Mouse (Mus musculus) C3H10T1/2 (cell line): Measurements from ENCODE around the gene Col4a5. TPM values are rescaled to one million over a fixed set of nuclear protein-coding genes. Genes with fewer than 3 reads are reported as not detected.

Experiments used
- polyA plus RNA-seq, 2 experiments: library from polyadenylated mRNA; unstranded; fragments of >200 nt; fragmentation: generic; extraction: Trizol; gene quantifications; one replicate each; pipeline ENCODE4 v1.2.1; 2012; ENCODE audit warnings: missing spikeins in 2 of 2

The Col4a5 gene
- polyA plus RNA-seq: 10 to 100 TPM in 1 of 2 experiments, under 1 TPM in 1; 0.82 to 26.7 TPM

DNA sequence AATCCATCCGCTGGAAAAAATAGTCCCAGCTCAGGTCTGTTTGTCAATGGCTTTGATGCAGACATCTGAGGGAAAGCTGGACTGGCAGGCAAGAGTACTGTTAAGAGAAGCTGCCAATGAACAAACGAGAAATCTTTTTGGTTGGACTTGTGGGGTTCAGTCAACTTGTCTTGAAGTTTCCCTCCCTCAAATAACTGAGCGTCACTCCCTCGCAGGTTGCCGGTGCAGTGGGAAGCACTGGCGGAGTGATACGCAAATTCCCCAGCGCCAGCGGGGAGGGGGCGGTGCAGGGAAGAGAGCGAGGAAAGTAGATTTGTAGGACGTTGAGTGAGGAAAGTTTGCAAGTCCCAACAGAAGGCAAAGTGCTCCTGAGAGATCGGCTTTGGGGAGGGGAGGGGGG is at the start of gene Col4a5:
Col4a5 (plus strand) TSS at position 276 of the 400 bp plus-strand sequence.

DNA sequence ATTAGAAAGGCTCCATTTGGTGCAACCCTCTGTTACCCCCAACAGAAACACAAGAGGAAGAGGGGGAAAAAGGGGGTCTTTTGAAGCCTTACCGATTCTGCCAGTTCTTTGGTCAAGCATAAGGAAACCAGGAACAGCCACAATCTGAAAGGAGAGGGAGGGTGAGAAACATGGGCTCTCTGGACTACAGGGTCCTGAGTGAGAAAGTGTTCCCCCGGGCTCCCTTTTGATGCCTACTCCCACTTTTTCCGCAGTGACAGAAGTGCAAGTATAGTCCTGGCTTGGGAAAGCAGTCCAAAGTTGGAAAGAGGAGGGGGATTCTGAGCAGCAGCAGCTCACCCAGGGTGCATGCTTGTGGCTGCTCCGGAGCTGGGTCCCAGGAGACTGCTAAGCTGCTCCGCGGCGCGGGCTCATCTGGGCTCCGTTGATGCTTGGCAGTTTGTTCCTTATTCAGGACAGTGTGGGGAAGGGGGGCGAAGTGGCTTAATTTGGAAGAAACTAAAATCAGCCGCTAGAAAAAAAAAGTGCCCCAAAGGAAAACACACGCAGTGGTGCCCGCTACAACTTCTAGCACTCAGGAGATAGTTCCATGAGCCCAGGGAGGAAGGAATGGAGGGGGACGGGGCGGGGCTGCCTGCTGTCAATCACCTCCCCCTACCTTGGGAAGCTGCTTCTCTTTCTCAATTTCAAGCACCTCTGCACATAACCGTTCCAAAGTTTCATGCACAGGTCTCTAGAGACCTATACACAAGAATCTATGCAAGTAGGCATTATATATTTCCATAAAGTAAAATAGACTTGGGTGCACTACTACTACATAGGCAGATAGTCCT is 1.5 kb upstream of the Col4a5 start, which contains the start of gene Col4a6:
Col4a6 (minus strand) TSS at position 607 of the 833 bp plus-strand sequence.

DNA sequence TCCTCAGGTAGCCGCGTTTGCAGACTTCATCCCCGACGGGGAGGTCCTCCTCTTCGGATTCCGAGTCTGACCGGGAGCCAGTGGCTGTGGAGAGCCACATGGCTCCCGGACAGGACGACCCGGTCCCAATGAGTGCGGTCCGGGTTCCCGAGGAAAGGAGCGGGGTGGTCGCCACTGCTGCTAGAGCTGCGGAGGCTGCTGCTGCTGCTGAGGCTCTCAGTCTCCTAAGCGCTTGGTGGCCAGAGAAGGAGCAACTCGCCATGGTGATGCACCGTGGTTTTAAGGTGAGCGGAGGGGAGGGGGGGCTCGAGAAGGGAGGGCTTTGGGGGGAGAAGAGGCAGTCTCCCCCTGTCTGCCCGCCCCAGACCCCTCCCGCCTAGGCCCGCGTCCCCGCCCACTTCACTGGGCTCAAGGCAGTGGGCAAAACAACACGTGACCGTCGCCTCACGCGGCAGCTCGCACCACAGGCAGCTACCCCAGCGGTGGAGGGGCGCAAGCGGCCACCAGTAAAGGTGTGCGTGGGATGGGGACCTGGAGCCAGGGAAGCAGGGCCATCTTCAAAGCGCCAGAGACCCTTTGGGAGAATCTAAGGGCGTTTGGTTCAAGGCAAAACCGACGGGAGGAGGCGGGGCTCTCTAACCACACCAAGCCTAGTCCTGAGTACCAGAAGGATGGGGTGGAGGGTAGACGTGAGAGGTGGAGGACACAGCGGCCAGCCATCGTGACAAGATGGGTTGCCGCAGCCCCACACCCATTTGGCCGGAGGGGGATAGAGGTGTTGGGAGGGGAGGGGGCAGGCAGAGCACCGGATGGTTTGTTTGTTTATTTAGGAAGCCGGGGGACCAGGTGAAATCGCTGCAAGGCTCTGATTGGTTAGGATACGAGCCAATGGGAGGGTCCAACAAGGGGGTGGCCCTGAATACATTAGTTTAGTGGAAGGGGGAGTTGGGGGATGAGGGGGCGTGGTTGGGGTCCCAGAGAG is 250.0 kb downstream of the Col4a5 start, which contains the start of gene Irs4:
Irs4 (minus strand) TSS at position 327 of the 982 bp plus-strand sequence.

Other genes starting within 250 kb of the Col4a5 start
- gene Col4a6, start 1.3 kb upstream of the Col4a5 start, polyA plus RNA-seq: under 1 TPM in 1 of 2 experiments, not detected in 1; 0.11 TPM
- gene Irs4, start 249.9 kb downstream of the Col4a5 start, polyA plus RNA-seq: not detected